ENCODE assay signal across 22 mouse cellular contexts in the genomic region with DNA sequence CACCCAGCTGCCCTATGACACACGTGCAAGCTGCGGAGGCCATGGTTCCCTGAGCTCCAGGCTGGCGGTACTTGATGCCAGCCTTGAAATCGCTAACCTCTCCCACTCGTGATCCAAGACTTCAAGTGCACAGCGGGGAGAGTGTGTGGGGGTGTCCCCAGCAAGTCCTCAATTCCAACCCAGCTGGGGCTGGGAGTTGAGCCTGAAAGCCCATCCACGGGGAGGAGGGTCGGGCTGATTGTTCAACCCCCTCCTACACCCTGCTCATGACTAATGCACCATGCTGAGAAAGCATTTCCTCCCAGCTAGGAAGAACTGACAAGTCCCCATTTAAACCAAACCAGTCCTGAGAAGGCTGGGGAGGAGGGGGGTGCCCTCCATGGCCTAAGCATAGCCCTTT.
DNase-seq lines count a peak whose midpoint lies in the region; ATAC-seq and TF ChIP-seq lines count a peak whose summit lies in the region.
"Had no signal": no experiment of that assay in that cellular context is flagged by ENCODE, and none has a peak within 500 bp of the region (broad histone marks: within the 10 kb centered on the region; RNA-seq: fewer than 3 reads in every experiment).

No protein-coding gene starts in this region.

- H3K27me3 ChIP-seq in forebrain, embryonic 15.5 days, result no peaks in the 10 kb centered on the region
- H3K27me3 ChIP-seq in forebrain, embryonic 11.5 days (ENCODE audit: control insufficient read depth, insufficient read depth, low read length), result no peaks in the 10 kb centered on the region
- peaks cover 4% of the 10 kb centered on the region for H3K27me3 ChIP-seq in megakaryocyte, embryonic 14.5 days (replicated peaks)
- H3K27me3 ChIP-seq in E14TG2a.4 (ENCODE audit: insufficient read depth, low read length), result peaks cover 31% of the 10 kb centered on the region
- H3K27me3 ChIP-seq in heart, adult 2 months (ENCODE audit: control insufficient read depth, insufficient read depth, low read length), result no peaks in the 10 kb centered on the region; the same call in 1 of the 2 replicates
- H3K27me3 ChIP-seq: embryonic facial prominence, embryonic 12.5 days; heart, embryonic 15.5 days; hindbrain, embryonic 15.5 days had no signal

- H3K79me2 ChIP-seq in heart, adult 2 months (replicated peaks; ENCODE audit: control insufficient read depth, insufficient read depth, low read length), result no peaks in the 10 kb centered on the region

- H3K4me1 ChIP-seq in forebrain, embryonic 15.5 days, result peaks cover 57% of the 10 kb centered on the region
- peaks cover 7% of the 10 kb centered on the region; the same call in 1 of the 2 replicates for H3K4me1 ChIP-seq in forebrain, embryonic 11.5 days (replicated peaks; ENCODE audit: control insufficient read depth, insufficient read depth, low read length)
- H3K4me1 ChIP-seq in megakaryocyte, embryonic 14.5 days, result peaks cover 24% of the 10 kb centered on the region
- H3K4me1 ChIP-seq in E14TG2a.4 (replicated peaks; ENCODE audit: low read depth, low read length), result peaks cover 72% of the 10 kb centered on the region
- H3K4me1 ChIP-seq in heart, adult 2 months (ENCODE audit: control insufficient read depth, insufficient read depth, low read length), result no peaks in the 10 kb centered on the region

- intact Hi-C loops in heart, adult 2 months (cut with DNase I), result no loop called here

- TF ChIP-seq POLR2A in heart, adult 2 months (IDR thresholded peaks at IDR 0.05; ENCODE audit: insufficient read depth, low read depth, low read length), result no peak

- TF ChIP-seq EP300 in heart, adult 2 months (IDR thresholded peaks at IDR 0.05; ENCODE audit: insufficient read depth, low read depth, low read length), result no peak

- no peaks in the 10 kb centered on the region for H3K36me3 ChIP-seq in forebrain, embryonic 15.5 days
- no peaks in the 10 kb centered on the region for H3K36me3 ChIP-seq in forebrain, embryonic 11.5 days (ENCODE audit: control insufficient read depth, insufficient read depth, low read length)
- peaks cover 6% of the 10 kb centered on the region for H3K36me3 ChIP-seq in megakaryocyte, embryonic 14.5 days (replicated peaks; ENCODE audit: low read length)
- H3K36me3 ChIP-seq in E14TG2a.4 (ENCODE audit: insufficient read depth, low read length), result no peaks in the 10 kb centered on the region
- H3K36me3 ChIP-seq in heart, adult 2 months (ENCODE audit: control insufficient read depth, insufficient read depth, low read length), result no peaks in the 10 kb centered on the region
- H3K36me3 ChIP-seq: embryonic facial prominence, embryonic 12.5 days; heart, embryonic 10.5 days; heart, embryonic 15.5 days; hindbrain, embryonic 15.5 days had no signal

- no peaks in the 10 kb centered on the region for H3K9me3 ChIP-seq in forebrain, embryonic 15.5 days
- H3K9me3 ChIP-seq in forebrain, embryonic 11.5 days (ENCODE audit: control insufficient read depth, low read length), result no peaks in the 10 kb centered on the region
- H3K9me3 ChIP-seq in megakaryocyte, embryonic 14.5 days, result no peaks in the 10 kb centered on the region
- H3K9me3 ChIP-seq in E14TG2a.4 (ENCODE audit: low read length), result no peaks in the 10 kb centered on the region
- H3K9me3 ChIP-seq: embryonic facial prominence, embryonic 12.5 days; heart, embryonic 10.5 days; heart, embryonic 15.5 days; hindbrain, embryonic 15.5 days had no signal

- H3K9ac ChIP-seq in forebrain, embryonic 15.5 days (replicated peaks), result no peak overlapping the region
- no peak overlapping the region for H3K9ac ChIP-seq in forebrain, embryonic 11.5 days (ENCODE audit: low read length)
- no peak overlapping the region for H3K9ac ChIP-seq in heart, adult 2 months (ENCODE audit: low read depth, low read length)
- H3K9ac ChIP-seq: embryonic facial prominence, embryonic 12.5 days; heart, embryonic 15.5 days; hindbrain, embryonic 15.5 days had no signal

- ATAC-seq in forebrain, embryonic 15.5 days (replicated peaks), result no peak
- ATAC-seq in forebrain, embryonic 11.5 days (replicated peaks; ENCODE audit: low FRiP score), result no peak
- no peak for ATAC-seq in megakaryocyte, adult 5-6 weeks (ENCODE audit: poor library complexity, severe bottlenecking)
- no peak for ATAC-seq in megakaryocyte-erythroid progenitor cell, adult 5-6 weeks (replicated peaks; ENCODE audit: low FRiP score, low TSS enrichment, poor library complexity, severe bottlenecking)
- ATAC-seq: activated CD4-positive, CD25-positive, alpha-beta regulatory T cell, adult 4 months; CD4-positive, CD25-positive, alpha-beta regulatory T cell, adult 4 months; intestine, embryonic 16.5 days had no signal

- H3K4me3 ChIP-seq in forebrain, embryonic 15.5 days, result no peak overlapping the region
- no peak overlapping the region for H3K4me3 ChIP-seq in forebrain, embryonic 11.5 days (ENCODE audit: low read depth, low read length)
- H3K4me3 ChIP-seq in megakaryocyte, embryonic 14.5 days (replicated peaks), result peak overlapping the region; percentile 11
- 0 out of 2 replicates have a peak overlapping the region, but pooled peaks have one; percentile 20 for H3K4me3 ChIP-seq in E14TG2a.4 (replicated peaks; ENCODE audit: low read length)
- no peak overlapping the region for H3K4me3 ChIP-seq in heart, adult 2 months
- H3K4me3 ChIP-seq: embryonic facial prominence, embryonic 12.5 days; heart, embryonic 10.5 days; heart, embryonic 15.5 days; hindbrain, embryonic 15.5 days had no signal

- peak overlapping the region; percentile 66; the same call in 1 of the 2 replicates for H3K27ac ChIP-seq in forebrain, embryonic 15.5 days (replicated peaks)
- no peak overlapping the region for H3K27ac ChIP-seq in forebrain, embryonic 11.5 days (ENCODE audit: low read depth, low read length)
- H3K27ac ChIP-seq in heart, adult 2 months, result no peak overlapping the region
- H3K27ac ChIP-seq: embryonic facial prominence, embryonic 12.5 days; heart, embryonic 10.5 days; heart, embryonic 15.5 days; hindbrain, embryonic 15.5 days had no signal

- WGBS in forebrain, embryonic 15.5 days, result 68% methylated on average over 8 of the region's 8 CpGs
- WGBS in forebrain, embryonic 11.5 days, result 76% methylated on average over 8 of the region's 8 CpGs
- WGBS in heart, adult 2 months, result 77% methylated on average over 8 of the region's 8 CpGs

- TF ChIP-seq CTCF in E14TG2a.4 (conservative IDR thresholded peaks at IDR 0.05; ENCODE audit: low read length), result no peak
- no peak for TF ChIP-seq CTCF in heart, adult 2 months (IDR thresholded peaks at IDR 0.05)

- no peak for DNase-seq in forebrain, embryonic 11.5 days (ENCODE audit: low spot score)
- peak; percentile 89 for DNase-seq in brain, adult 2 months (ENCODE audit: low read depth, low spot score)
- no peak for DNase-seq in heart, adult 2 months
- DNase-seq: adrenal gland, postnatal 14 days; B cell, adult 2 months; cerebellum, adult 8-10 months; cerebellum, postnatal 14 days; gastrocnemius, postnatal 36 days; heart, adult 11 months; heart, postnatal 14 days had no signal

- H3K4me2 ChIP-seq in forebrain, embryonic 15.5 days (replicated peaks), result no peak overlapping the region
- no peak overlapping the region for H3K4me2 ChIP-seq in forebrain, embryonic 11.5 days (ENCODE audit: low read depth, low read length, severe bottlenecking)
- H3K4me2 ChIP-seq: embryonic facial prominence, embryonic 12.5 days; heart, embryonic 15.5 days; hindbrain, embryonic 15.5 days had no signal

Comparison
In these comparisons a context has a peak if more than half of its experiments do, and no peak if none do; other contexts are left out.
1. H3K4me3 ChIP-seq: peak in megakaryocyte, embryonic 14.5 days (single experiment) and E14TG2a.4 (single experiment); none in forebrain, embryonic 15.5 days (single experiment), forebrain, embryonic 11.5 days (single experiment) and heart, adult 2 months (single experiment).